Mouse (Mus musculus) liver, adult 2 months (tissue): ENCODE measurements around the gene Myo7a.

Experiments
- CTCF ChIP-seq: fragments of 200-500 bp; IDR thresholded peaks from 2 replicates; pipeline ENCODE4 v1.5.1; 2011; ENCODE audit warnings: low read depth, low read length, control low read depth
- POLR2A ChIP-seq: fragments of 200-500 bp; IDR thresholded peaks from 2 replicates; pipeline ENCODE4 v1.6.1; 2011; ENCODE audit warnings: low read length, control low read depth; ENCODE audit not compliant: insufficient read depth; ENCODE audit errors: extremely low read depth

DNA sequence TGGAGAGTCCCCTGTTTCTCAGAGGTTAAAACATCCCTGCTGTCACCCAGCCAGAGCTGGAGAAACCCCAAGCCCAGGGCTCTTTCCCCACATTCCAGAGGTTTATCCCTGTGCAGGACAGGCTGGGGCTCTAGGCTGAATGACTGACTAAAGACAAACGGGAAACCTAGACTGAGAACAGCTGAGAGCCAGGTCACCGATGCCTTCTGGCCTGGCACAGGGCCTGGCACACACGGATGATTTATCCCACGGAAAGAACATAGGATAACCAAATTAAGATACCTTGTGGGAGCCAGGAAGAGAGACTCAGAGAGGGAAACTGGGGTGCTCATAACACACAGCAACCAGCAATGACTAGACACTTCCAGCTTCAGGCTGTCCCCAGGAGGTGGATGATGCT, 9.6 kb downstream of the Myo7a start:
- TF ChIP-seq POLR2A (no peak), CTCF (no peak)
